Mouse (Mus musculus) limb, embryonic 13.5 days (tissue): ENCODE results near the gene Gm28047. TPM values are rescaled to one million over a fixed set of nuclear protein-coding genes. Genes with fewer than 3 reads are reported as not detected.
A peak's percentile ranks its signal among the peaks of the same experiment; 100 is the strongest.

Source experiments
- microRNA counts: library from miRNA; unstranded; fragments of <30 nt; microRNA quantifications from one replicate; lab custom pipeline; 2016
- microRNA-seq: library from miRNA; unstranded; fragments of <30 nt; microRNA quantifications from one replicate; pipeline ENCODE4, GENCODE M21; 2016
- polyA plus RNA-seq: library from polyadenylated mRNA; unstranded; fragments of >200 nt; fragmentation: Nextera tagmentation; extraction: Ambion mirVana; gene quantifications from 2 replicates; pipeline ENCODE4 v1.2.1, GENCODE M21; 2015

Gene Gm28047
- polyA plus RNA-seq, 1 experiment from 2014 or later: not detected

MicroRNAs within 50 kb of the gene (microRNA counts, 519-probe panel; counts per million panel counts)
- microRNA mmu-miR-688 (lab: Ali Mortazavi, UCI): 1,211 counts per million, percentile 11 among the panel's probes with 10 or more counts

Small RNA genes lying within 50 kb of the gene (microRNA-seq; reads per million reads assigned to microRNA genes)
- not detected for gene Mir688

Other genes starting within 250 kb of the Gm28047 start
- 11.6 and 12.0 TPM in 2 replicates for gene Sp1, start 218.9 kb downstream of the Gm28047 start, polyA plus RNA-seq
- gene Amhr2, start 179.7 kb downstream of the Gm28047 start, polyA plus RNA-seq: 0.23 and 0.36 TPM in 2 replicates
- gene Prr13, start 166.0 kb downstream of the Gm28047 start, polyA plus RNA-seq: 59.5 and 62.6 TPM in 2 replicates
- gene Pcbp2, start 154.5 kb downstream of the Gm28047 start, polyA plus RNA-seq: 262 and 273 TPM in 2 replicates
- gene Gm10337, start 121.3 kb downstream of the Gm28047 start, polyA plus RNA-seq: 2.5 and 7.5 TPM in 2 replicates
- 22.4 and 24.5 TPM in 2 replicates for gene Map3k12, start 108.0 kb downstream of the Gm28047 start, polyA plus RNA-seq
- gene Tarbp2, start 106.9 kb downstream of the Gm28047 start, polyA plus RNA-seq: 101 and 107 TPM in 2 replicates
- 2.9 and 3.4 TPM in 2 replicates for gene Npff, start 100.1 kb downstream of the Gm28047 start, polyA plus RNA-seq
- gene Atf7, start 397 bp upstream of the Gm28047 start, polyA plus RNA-seq: 47.2 and 51.0 TPM in 2 replicates
- 54.7 and 65.5 TPM in 2 replicates for gene Atp5g2, start 47.3 kb upstream of the Gm28047 start, polyA plus RNA-seq
- 57.7 and 58.3 TPM in 2 replicates for gene Calcoco1, start 97.1 kb upstream of the Gm28047 start, polyA plus RNA-seq